Mouse (Mus musculus) kidney, embryonic 15.5 days (tissue): Measurements from ENCODE around the gene Eif3i. TPM values are rescaled to one million over a fixed set of nuclear protein-coding genes. Genes with fewer than 3 reads are reported as not detected.

ENCODE experiments used
- ATAC-seq: fragments of 200-750 bp; cut with Nextera tagmentation; replicated peaks from 2 replicates; pipeline ENCODE4 v1.8.0; 2017; ENCODE audit warnings: moderate TSS enrichment; ENCODE audit not compliant: low FRiP score
- H3K27ac ChIP-seq: fragments of 300-500 bp; sonication (generic); 2 replicates; pipeline ENCODE4 v1.5.1; 2015; ENCODE audit warnings: mild to moderate bottlenecking, inconsistent platforms
- H3K27me3 ChIP-seq: fragments of 300-500 bp; sonication (generic); 2 replicates; pipeline ENCODE4 v1.6.1; 2015; ENCODE audit warnings: inconsistent platforms
- H3K36me3 ChIP-seq: fragments of 300-500 bp; sonication (generic); 2 replicates; pipeline ENCODE4 v1.6.1; 2015; ENCODE audit warnings: inconsistent platforms
- H3K4me1 ChIP-seq: fragments of 300-500 bp; sonication (generic); 2 replicates; pipeline ENCODE4 v1.6.1; 2015; ENCODE audit warnings: inconsistent platforms
- H3K4me2 ChIP-seq: fragments of 300-500 bp; sonication (generic); 2 replicates; pipeline ENCODE4 v1.6.1; 2015; ENCODE audit warnings: moderate library complexity, mild to moderate bottlenecking, inconsistent platforms
- H3K4me3 ChIP-seq: fragments of 300-500 bp; sonication (generic); replicated peaks from 2 replicates; pipeline ENCODE4 v1.5.1; 2015; ENCODE audit warnings: mild to moderate bottlenecking, inconsistent platforms
- H3K9ac ChIP-seq: fragments of 300-500 bp; sonication (generic); 2 replicates; pipeline ENCODE4 v1.6.1; 2015; ENCODE audit warnings: mild to moderate bottlenecking, inconsistent platforms
- H3K9me3 ChIP-seq: fragments of 300-500 bp; sonication (generic); replicated peaks from 2 replicates; pipeline ENCODE4 v1.6.1; 2016; ENCODE audit warnings: inconsistent platforms
- WGBS: fragments of 180-500 bp; shearing (Covaris S2); methylation state at CpG from one replicate; pipeline ENCODE4 v1.1.7; 2015; ENCODE audit warnings: mixed read lengths; 5-methylcytosine and 5-hydroxymethylcytosine counted together
- polyA plus RNA-seq: library from polyadenylated mRNA; unstranded; fragments of >200 nt; fragmentation: Nextera tagmentation; extraction: Ambion mirVana; gene quantifications from 2 replicates; pipeline ENCODE4 v1.2.1, GENCODE M21; 2015

Eif3i gene
- polyA plus RNA-seq, 1 experiment from 2014 or later: 287 TPM

- H3K27me3 ChIP-seq: no peaks in the 10 kb centered on the region
- no peaks in the 10 kb centered on the region for H3K9me3 ChIP-seq
- ATAC-seq: no peak; the same call in 1 of the 2 replicates
- H3K27ac ChIP-seq: peak overlapping the region; percentile 79
- peak overlapping the region; percentile 49 for H3K4me3 ChIP-seq
- WGBS: 67% methylated on average over 1 of the region's 1 CpGs
- peaks cover 28% of the 10 kb centered on the region for H3K4me1 ChIP-seq
- H3K36me3 ChIP-seq: no peaks in the 10 kb centered on the region
- peak overlapping the region; percentile 72 for H3K4me2 ChIP-seq
- peak overlapping the region; percentile 50; the same call in 1 of the 2 replicates for H3K9ac ChIP-seq
These were observed 16.1 kb downstream of the Eif3i start for GRCm38 (mm10) chr4:129584370-129584769.

GRCm38 (mm10) chr4:129582251-129582650 lies 18.2 kb downstream of the Eif3i start:
- H3K4me3 ChIP-seq: no peak overlapping the region
- H3K27me3 ChIP-seq: no peaks in the 10 kb centered on the region
- 89% methylated on average over 1 of the region's 1 CpGs for WGBS
- no peaks in the 10 kb centered on the region for H3K36me3 ChIP-seq
- peaks cover 30% of the 10 kb centered on the region for H3K4me1 ChIP-seq
- no peak overlapping the region for H3K4me2 ChIP-seq
- H3K9me3 ChIP-seq: no peaks in the 10 kb centered on the region
- ATAC-seq: no peak
- H3K27ac ChIP-seq: no peak overlapping the region
- H3K9ac ChIP-seq: no peak overlapping the region

GRCm38 (mm10) chr4:129580347-129580746 lies 20.1 kb downstream of the Eif3i start:
- H3K4me2 ChIP-seq: no peak overlapping the region
- no peaks in the 10 kb centered on the region for H3K36me3 ChIP-seq
- no peak overlapping the region for H3K4me3 ChIP-seq
- no peaks in the 10 kb centered on the region for H3K9me3 ChIP-seq
- H3K27me3 ChIP-seq: no peaks in the 10 kb centered on the region
- peaks cover 33% of the 10 kb centered on the region for H3K4me1 ChIP-seq
- H3K9ac ChIP-seq: no peak overlapping the region
- H3K27ac ChIP-seq: peak overlapping the region; percentile 65
- no peak for ATAC-seq
- 62% methylated on average over 7 of the region's 7 CpGs for WGBS

- H3K27ac ChIP-seq: peak within 1 kb of the TSS; percentile 74
These were observed 22.0 kb downstream of the Eif3i start, which contains the start of gene Fam167b for GRCm38 (mm10) chr4:129578466-129578865. Gene Fam167b, minus strand, starts transcription at chr4:129578549.

GRCm38 (mm10) chr4:129577688-129578087 lies 22.8 kb downstream of the Eif3i start:
- Histone ChIP-seq H3K27me3 (no peaks in the 10 kb centered on the region), H3K4me1 (peaks cover 24% of the 10 kb centered on the region), H3K9me3 (no peaks in the 10 kb centered on the region), H3K27ac (peak overlapping the region; percentile 74), H3K4me2 (peak overlapping the region; percentile 47), H3K36me3 (no peaks in the 10 kb centered on the region), H3K9ac (no peak overlapping the region), H3K4me3 (peak overlapping the region; percentile 26)
- WGBS: 84% methylated on average over 7 of the region's 7 CpGs
- ATAC-seq: no peak

More at GRCm38 (mm10) chr4:129578466-129578865, 22.0 kb downstream of the Eif3i start, which contains the start of gene Fam167b:
- 0 out of 2 replicates have a peak within 1 kb of the TSS, but pooled peaks have one; percentile 2 for H3K9ac ChIP-seq
- ATAC-seq: no peak
- H3K9me3 ChIP-seq: no peaks in the 10 kb centered on the region
- peak within 1 kb of the TSS; percentile 47 for H3K4me2 ChIP-seq
- 79% methylated on average over 5 of the region's 5 CpGs for WGBS
- H3K4me3 ChIP-seq: peak within 1 kb of the TSS; percentile 26
- H3K4me1 ChIP-seq: peaks cover 24% of the 10 kb centered on the region
- no peaks in the 10 kb centered on the region for H3K36me3 ChIP-seq
- H3K27me3 ChIP-seq: no peaks in the 10 kb centered on the region

- peak overlapping the region; percentile 2; the same call in 1 of the 2 replicates for H3K9ac ChIP-seq
- H3K27ac ChIP-seq: no peak overlapping the region
- peak overlapping the region; percentile 26 for H3K4me3 ChIP-seq
- WGBS: 31% methylated on average over 21 of the region's 21 CpGs
- H3K4me2 ChIP-seq: peak overlapping the region; percentile 47
- H3K9me3 ChIP-seq: no peaks in the 10 kb centered on the region
- no peaks in the 10 kb centered on the region for H3K27me3 ChIP-seq
- H3K4me1 ChIP-seq: peaks cover 24% of the 10 kb centered on the region
- H3K36me3 ChIP-seq: no peaks in the 10 kb centered on the region
- no peak for ATAC-seq
These were observed 23.5 kb downstream of the Eif3i start for GRCm38 (mm10) chr4:129576863-129577491.

- H3K36me3 ChIP-seq: no peaks in the 10 kb centered on the region
- 0 out of 2 replicates have a peak, but pooled peaks have one; percentile 27 for ATAC-seq
- 21% methylated on average over 7 of the region's 8 CpGs for WGBS
- H3K4me3 ChIP-seq: no peak overlapping the region
- no peaks in the 10 kb centered on the region for H3K9me3 ChIP-seq
- peaks cover 21% of the 10 kb centered on the region for H3K4me1 ChIP-seq
- peak overlapping the region; percentile 74 for H3K27ac ChIP-seq
- H3K9ac ChIP-seq: no peak overlapping the region
- peak overlapping the region; percentile 44; the same call in 1 of the 2 replicates for H3K4me2 ChIP-seq
- H3K27me3 ChIP-seq: no peaks in the 10 kb centered on the region
These were observed 25.1 kb downstream of the Eif3i start for GRCm38 (mm10) chr4:129575171-129575844.

- WGBS: 89% methylated on average over 8 of the region's 8 CpGs
- no peaks in the 10 kb centered on the region for H3K27me3 ChIP-seq
- no peak for ATAC-seq
- H3K9me3 ChIP-seq: no peaks in the 10 kb centered on the region
- H3K4me3 ChIP-seq: no peak within 1 kb of the TSS
- H3K4me2 ChIP-seq: no peak within 1 kb of the TSS
- no peaks in the 10 kb centered on the region for H3K36me3 ChIP-seq
- no peak within 1 kb of the TSS for H3K9ac ChIP-seq
- peaks cover 15% of the 10 kb centered on the region for H3K4me1 ChIP-seq
- H3K27ac ChIP-seq: peak within 1 kb of the TSS; percentile 73
These were observed 27.0 kb downstream of the Eif3i start, which contains the start of gene Lck for GRCm38 (mm10) chr4:129573430-129573829. Gene Lck, minus strand, starts transcription at chr4:129573641.

GRCm38 (mm10) chr4:129573093-129573370 lies 27.4 kb downstream of the Eif3i start:
- Histone ChIP-seq H3K27ac (peak overlapping the region; percentile 73), H3K4me1 (peaks cover 15% of the 10 kb centered on the region), H3K4me3 (no peak overlapping the region), H3K9ac (no peak overlapping the region), H3K4me2 (no peak overlapping the region), H3K27me3 (no peaks in the 10 kb centered on the region), H3K9me3 (no peaks in the 10 kb centered on the region), H3K36me3 (no peaks in the 10 kb centered on the region)
- WGBS: 79% methylated on average over 4 of the region's 4 CpGs
- ATAC-seq: no peak

GRCm38 (mm10) chr4:129572236-129573092 lies 28.0 kb downstream of the Eif3i start:
- Histone ChIP-seq H3K4me3 (no peak overlapping the region), H3K9ac (no peak overlapping the region), H3K27ac (peak overlapping the region; percentile 73), H3K9me3 (no peaks in the 10 kb centered on the region), H3K36me3 (no peaks in the 10 kb centered on the region), H3K27me3 (no peaks in the 10 kb centered on the region), H3K4me2 (no peak overlapping the region), H3K4me1 (peaks cover 15% of the 10 kb centered on the region)
- no peak for ATAC-seq
- 74% methylated on average over 13 of the region's 13 CpGs for WGBS

GRCm38 (mm10) chr4:129571551-129572084 lies 28.8 kb downstream of the Eif3i start:
- Histone ChIP-seq H3K27ac (peak overlapping the region; percentile 73; the same call in 1 of the 2 replicates), H3K9ac (no peak overlapping the region), H3K36me3 (no peaks in the 10 kb centered on the region), H3K4me1 (peaks cover 8% of the 10 kb centered on the region), H3K9me3 (no peaks in the 10 kb centered on the region), H3K4me3 (no peak overlapping the region), H3K27me3 (no peaks in the 10 kb centered on the region), H3K4me2 (no peak overlapping the region)
- 81% methylated on average over 8 of the region's 8 CpGs for WGBS
- ATAC-seq: no peak
